Mouse (Mus musculus) MEL (cell line): Measurements from ENCODE around the gene Dcbld2.

ENCODE experiments used
- CTCF ChIP-seq, 3 experiments: IDR thresholded peaks in 2 of 3; conservative IDR thresholded peaks in 1 of 3; 2 replicates each; pipeline ENCODE4 v1.5.1; 2011 to 2012; ENCODE audit warnings: low read length in 3 of 3, low read depth in 2 of 3, mild to moderate bottlenecking in 2 of 3, improper control_type of control experiment in 1 of 3, inconsistent platforms in 1 of 3, mixed read lengths in 1 of 3, moderate library complexity in 1 of 3; ENCODE audit not compliant: control insufficient read depth in 1 of 3, insufficient read depth in 1 of 3, poor library complexity in 1 of 3, severe bottlenecking in 1 of 3
- E2F4 ChIP-seq: IDR thresholded peaks from 2 replicates; pipeline ENCODE4 v1.6.1; 2011; ENCODE audit warnings: low read depth, low read length, improper control_type of control experiment, borderline replicate concordance
- JUND ChIP-seq: IDR thresholded peaks from 2 replicates; pipeline ENCODE4 v1.6.1; 2011; ENCODE audit warnings: low read depth, mild to moderate bottlenecking, improper control_type of control experiment, low read length
- POLR2A ChIP-seq, 2 experiments: IDR thresholded peaks; 2 replicates each; pipeline ENCODE4 v1.6.1; 2011 to 2012; ENCODE audit warnings: low read length in 2 of 2, mild to moderate bottlenecking in 2 of 2, control low read depth in 1 of 2, improper control_type of control experiment in 1 of 2, low read depth in 1 of 2, moderate library complexity in 1 of 2; ENCODE audit not compliant: control insufficient read depth in 1 of 2, insufficient read depth in 1 of 2, poor library complexity in 1 of 2

- TF ChIP-seq CTCF (IDR thresholded peaks at IDR 0.05 in 2 of 3, conservative IDR thresholded peaks at IDR 0.05 in 1 of 3; ENCODE audit: control insufficient read depth in 1 of 3, insufficient read depth in 1 of 3, low read depth in 2 of 3, low read length in 3 of 3, poor library complexity in 1 of 3, severe bottlenecking in 1 of 3) (no peak), POLR2A (IDR thresholded peaks at IDR 0.05; ENCODE audit: control insufficient read depth in 1 of 2, insufficient read depth in 1 of 2, low read depth in 1 of 2, low read length in 2 of 2, poor library complexity in 1 of 2) (no peak), JUND (no peak), E2F4 (no peak)
Observed at GRCm38 (mm10) chr16:58456991-58457390, 48.7 kb downstream of the Dcbld2 start.
